Mouse (Mus musculus): ENCODE measurements around the gene Brap. TPM values are rescaled to one million over a fixed set of nuclear protein-coding genes. Genes with fewer than 3 reads are reported as not detected.

The Brap gene
- polyA plus RNA-seq, 1 experiment: 50.9 TPM

DNA sequence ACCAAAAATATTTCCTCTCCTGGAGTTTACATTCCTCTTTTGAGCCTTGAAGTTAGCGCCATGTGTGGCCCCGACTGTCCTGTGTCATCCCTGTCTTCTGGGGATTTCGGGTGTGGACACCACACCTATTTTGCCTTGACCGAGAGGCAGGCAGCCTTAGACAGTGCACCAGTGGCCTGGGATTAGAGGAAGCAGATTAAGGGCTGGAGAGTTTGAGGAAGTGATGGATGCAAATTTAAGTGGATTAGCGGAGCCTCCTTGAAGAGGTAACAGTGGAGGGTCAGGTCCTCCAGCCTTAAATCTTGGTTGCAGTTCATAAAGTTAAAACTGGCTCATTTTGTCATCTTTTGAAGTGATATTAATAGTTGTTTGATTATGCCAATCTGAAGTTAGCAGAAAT lies 58.1 kb downstream of the Brap start:
- H3K27ac ChIP-seq (replicated peaks; ENCODE audit: low read depth, low read length): no peak overlapping the region
- H3K4me3 ChIP-seq (ENCODE audit: insufficient read depth, low read depth, low read length): no peak overlapping the region
- H3K4me1 ChIP-seq (ENCODE audit: control insufficient read depth, insufficient read depth, insufficient read length, low read length): peaks cover 29% of the 10 kb centered on the region

DNA sequence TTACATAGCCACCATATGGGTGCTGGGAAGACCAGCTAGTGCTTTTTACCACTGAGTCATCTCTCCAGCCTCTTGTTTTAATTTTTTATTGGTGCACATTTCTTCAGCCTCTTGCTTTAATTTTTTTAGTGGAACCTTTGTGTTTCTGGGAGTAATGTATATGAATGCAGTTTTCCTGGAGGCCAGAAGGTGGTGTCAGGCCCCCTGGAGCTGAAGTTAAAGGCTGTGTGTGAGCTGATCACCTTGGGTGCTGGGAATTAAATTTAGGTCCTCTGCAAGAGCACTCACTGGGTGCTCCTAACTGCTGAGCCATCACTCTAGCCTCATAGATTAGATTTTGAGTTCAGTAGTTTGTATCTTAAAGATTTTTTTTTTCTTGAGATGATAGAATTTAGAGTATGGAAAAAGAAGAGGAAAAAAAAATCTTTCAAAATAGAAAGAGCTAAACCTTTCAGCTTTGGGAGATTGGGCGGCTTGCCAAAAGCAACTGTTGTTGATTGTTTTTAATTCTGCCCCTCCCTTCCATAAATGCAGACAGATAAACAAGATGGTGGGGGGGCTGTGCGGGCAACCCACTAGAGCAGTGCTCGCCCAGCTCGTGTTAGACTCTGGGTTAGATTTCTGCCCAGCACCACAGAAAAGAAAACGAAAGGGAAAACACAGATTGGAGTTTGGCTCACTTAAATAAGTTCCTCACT lies 60.7 kb downstream of the Brap start:
- Histone ChIP-seq H3K4me1 (ENCODE audit: control insufficient read depth, insufficient read depth, insufficient read length, low read length) (peaks cover 29% of the 10 kb centered on the region), H3K27ac (replicated peaks; ENCODE audit: low read depth, low read length) (no peak overlapping the region), H3K4me3 (ENCODE audit: insufficient read depth, low read depth, low read length) (no peak overlapping the region)

DNA sequence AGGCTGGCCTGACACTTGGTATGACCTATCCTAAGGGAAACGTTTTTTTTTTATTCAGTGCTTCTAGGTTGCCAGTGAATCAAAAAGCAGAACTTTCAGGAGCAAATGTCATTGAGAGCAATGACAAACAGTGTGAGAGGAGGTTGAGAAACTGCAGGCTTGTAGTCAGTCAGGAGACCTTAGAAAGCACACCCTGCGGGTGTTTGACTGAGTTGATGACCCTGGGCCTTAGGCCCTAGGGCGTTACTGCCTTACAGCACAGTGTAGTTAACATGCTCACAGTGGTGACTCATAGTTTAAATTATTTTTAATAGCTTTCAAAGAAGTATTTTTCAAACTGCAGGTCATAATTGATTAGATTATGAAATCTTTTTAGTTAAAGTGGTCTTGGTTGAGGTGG lies 61.5 kb downstream of the Brap start:
- Histone ChIP-seq H3K4me1 (ENCODE audit: control insufficient read depth, insufficient read depth, insufficient read length, low read length) (peaks cover 24% of the 10 kb centered on the region), H3K27ac (replicated peaks; ENCODE audit: low read depth, low read length) (0 out of 2 replicates have a peak overlapping the region, but pooled peaks have one; percentile 28), H3K4me3 (ENCODE audit: insufficient read depth, low read depth, low read length) (no peak overlapping the region)

DNA sequence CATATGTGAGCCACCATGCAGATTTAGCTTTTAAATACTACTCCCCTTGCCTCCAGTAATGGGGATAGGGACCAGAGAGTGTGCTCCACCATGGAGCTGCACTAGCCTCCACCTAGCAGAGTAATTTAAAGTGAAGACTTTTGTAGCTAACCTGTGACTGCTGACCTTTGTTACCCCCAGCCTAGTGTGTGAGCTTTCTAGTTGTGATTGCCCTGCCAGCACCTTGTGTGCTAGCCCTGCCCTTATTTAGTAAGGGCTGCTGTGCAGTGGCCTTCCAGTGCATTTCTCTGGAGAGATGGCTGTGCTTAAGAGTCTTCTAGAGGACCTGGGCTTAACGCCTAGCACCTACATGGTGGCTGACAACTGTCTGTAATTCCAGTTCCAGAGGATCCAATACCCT lies 64.3 kb downstream of the Brap start:
- Histone ChIP-seq H3K4me3 (ENCODE audit: insufficient read depth, low read depth, low read length) (no peak overlapping the region), H3K4me1 (ENCODE audit: control insufficient read depth, insufficient read depth, insufficient read length, low read length) (peaks cover 21% of the 10 kb centered on the region), H3K27ac (replicated peaks; ENCODE audit: low read depth, low read length) (no peak overlapping the region)

DNA sequence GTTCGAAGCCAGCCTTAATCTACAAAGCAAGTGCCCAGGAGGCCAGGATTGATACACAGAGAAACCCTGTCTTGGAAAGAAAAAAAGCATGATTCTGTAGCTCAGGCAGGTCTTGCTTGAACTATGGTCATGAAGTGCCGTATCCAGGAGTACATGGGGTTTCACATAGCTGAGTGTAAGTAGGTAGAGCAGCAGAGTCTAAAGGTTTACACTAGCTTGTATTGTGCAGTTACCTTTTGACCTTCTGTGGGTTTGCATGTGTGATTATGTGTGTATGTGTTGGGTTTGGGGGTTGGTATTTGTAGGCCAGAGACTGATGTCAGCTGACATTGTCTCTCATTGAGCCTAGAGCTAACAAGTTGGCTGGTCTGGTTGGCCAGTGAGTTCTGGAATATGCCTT lies 69.7 kb downstream of the Brap start:
- Histone ChIP-seq H3K27ac (replicated peaks; ENCODE audit: low read depth, low read length) (no peak overlapping the region), H3K4me3 (ENCODE audit: insufficient read depth, low read depth, low read length) (no peak overlapping the region), H3K4me1 (ENCODE audit: control insufficient read depth, insufficient read depth, insufficient read length, low read length) (peaks cover 7% of the 10 kb centered on the region)

DNA sequence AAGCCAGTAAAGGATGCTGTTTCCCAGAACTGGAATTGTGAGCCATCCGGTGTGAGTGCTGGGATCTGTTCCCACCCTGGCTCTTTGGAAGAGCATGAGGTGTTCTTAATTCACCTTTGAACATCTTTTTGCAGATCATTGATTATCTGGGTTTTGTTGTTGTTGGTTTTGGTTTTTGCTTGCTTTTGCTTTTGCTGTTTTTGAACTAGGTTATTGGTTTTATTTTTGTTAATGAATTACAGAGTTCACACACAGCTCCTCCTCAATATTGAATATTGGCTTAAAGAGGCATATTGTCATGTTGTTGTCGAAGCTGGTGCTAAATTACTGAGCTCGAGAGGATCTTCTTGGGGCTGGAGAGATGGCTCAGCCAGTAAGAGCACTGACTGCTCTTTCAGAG lies 76.3 kb downstream of the Brap start:
- Histone ChIP-seq H3K27ac (replicated peaks; ENCODE audit: low read depth, low read length) (no peak overlapping the region), H3K4me1 (ENCODE audit: control insufficient read depth, insufficient read depth, insufficient read length, low read length) (peaks cover 3% of the 10 kb centered on the region; the same call in 1 of the 2 replicates)

More for the DNA sequence above, 76.3 kb downstream of the Brap start:
- H3K4me3 ChIP-seq (ENCODE audit: insufficient read depth, low read depth, low read length): no peak overlapping the region

Other genes starting within 250 kb of the Brap start
- gene Tmem116, start 208.7 kb upstream of the Brap start, polyA plus RNA-seq (2012; ENCODE audit: insufficient read depth, insufficient read length, missing spikeins): 0.88 and 3.7 TPM in 2 replicates
- gene Erp29, start 208.1 kb upstream of the Brap start, polyA plus RNA-seq (2012; ENCODE audit: insufficient read depth, insufficient read length, missing spikeins): 37.8 and 38.4 TPM in 2 replicates
- not detected in 2 replicates for gene Adam1b, start 157.1 kb upstream of the Brap start, polyA plus RNA-seq (2012; ENCODE audit: insufficient read depth, insufficient read length, missing spikeins)
- 0.52 and 0.71 TPM in 2 replicates for gene Adam1a, start 115.1 kb upstream of the Brap start, polyA plus RNA-seq (2012; ENCODE audit: insufficient read depth, insufficient read length, missing spikeins)
- gene Gm42878, start 115.1 kb upstream of the Brap start, polyA plus RNA-seq (2012; ENCODE audit: insufficient read depth, insufficient read length, missing spikeins): not detected in 2 replicates
- 47.1 and 76.5 TPM in 2 replicates for gene Mapkapk5, start 114.7 kb upstream of the Brap start, polyA plus RNA-seq (2012; ENCODE audit: insufficient read depth, insufficient read length, missing spikeins)
- gene Aldh2, start 66.7 kb upstream of the Brap start, polyA plus RNA-seq (2012; ENCODE audit: insufficient read depth, insufficient read length, missing spikeins): 645 and 839 TPM in 2 replicates
- 18.4 and 32.3 TPM in 2 replicates for gene Acad12, start 41.6 kb upstream of the Brap start, polyA plus RNA-seq (2012; ENCODE audit: insufficient read depth, insufficient read length, missing spikeins)
- 23.2 and 30.2 TPM in 2 replicates for gene Acad10, start within 50 bp of the Brap start, polyA plus RNA-seq (2012; ENCODE audit: insufficient read depth, insufficient read length, missing spikeins)
- 126 and 135 TPM in 2 replicates for gene Atxn2, start 50.8 kb downstream of the Brap start, polyA plus RNA-seq (2012; ENCODE audit: insufficient read depth, insufficient read length, missing spikeins)
- 7.9 and 8.2 TPM in 2 replicates for gene Sh2b3, start 177.1 kb downstream of the Brap start, polyA plus RNA-seq (2012; ENCODE audit: insufficient read depth, insufficient read length, missing spikeins)
- 2.5 and 3.0 TPM in 2 replicates for gene Pheta1, start 188.4 kb downstream of the Brap start, polyA plus RNA-seq (2012; ENCODE audit: insufficient read depth, insufficient read length, missing spikeins)